Mouse (Mus musculus) megakaryocyte progenitor cell, adult 5-6 weeks (primary cell): ENCODE results near the gene Gm9887. TPM values are rescaled to one million over a fixed set of nuclear protein-coding genes. Genes with fewer than 3 reads are reported as not detected.

Experiments
- ATAC-seq: replicated peaks from 2 replicates; pipeline ENCODE4 v1.8.0; 2016; ENCODE audit warnings: mild to moderate bottlenecking, moderate TSS enrichment, inconsistent platforms; ENCODE audit not compliant: poor library complexity
- total RNA-seq, 2 experiments: library from RNA; stranded (forward) in 1 of 2; stranded (reverse) in 1 of 2; fragments of 157-497, 149-512 nt in 1 of 2; fragments of 200-1000 nt in 1 of 2; gene quantifications; 2 replicates each; pipeline versions ENCODE4 v1.2.3 to v1.2.4; 2015 to 2017

Gm9887 gene
- total RNA-seq (2015) (not detected in 2 replicates), total RNA-seq (2017) (1.5 TPM in 1 of 2 replicates, not detected in the other)

- ATAC-seq = peak; percentile 79
These were observed at the start of gene Gm9887, which contains the start of gene Arf6 for GRCm38 (mm10) chr12:69371854-69372671. Gm9887 (minus strand) TSS chr12:69372458. Arf6 (plus strand) TSS chr12:69372150.

GRCm38 (mm10) chr12:69420716-69421115, 48.5 kb upstream of the Gm9887 start:
- no peak for ATAC-seq

GRCm38 (mm10) chr12:69419606-69420005, 47.3 kb upstream of the Gm9887 start:
- 0 out of 2 replicates have a peak, but pooled peaks have one; percentile 12 for ATAC-seq

- no peak for ATAC-seq
These were observed 46.9 kb upstream of the Gm9887 start for GRCm38 (mm10) chr12:69419017-69419605.

- no peak for ATAC-seq
These were observed 46.3 kb upstream of the Gm9887 start for GRCm38 (mm10) chr12:69418606-69419005.

GRCm38 (mm10) chr12:69417701-69418291, 45.5 kb upstream of the Gm9887 start:
- no peak for ATAC-seq

GRCm38 (mm10) chr12:69416793-69417192, 44.5 kb upstream of the Gm9887 start:
- ATAC-seq = no peak

- ATAC-seq = no peak
These were observed 42.7 kb upstream of the Gm9887 start for GRCm38 (mm10) chr12:69414826-69415572.

- ATAC-seq = no peak; the same call in 1 of the 2 replicates
These were observed 41.0 kb upstream of the Gm9887 start for GRCm38 (mm10) chr12:69413303-69413702.

- ATAC-seq = 0 out of 2 replicates have a peak, but pooled peaks have one; percentile 11
These were observed 39.7 kb upstream of the Gm9887 start for GRCm38 (mm10) chr12:69411936-69412335.

- peak; percentile 44; the same call in 1 of the 2 replicates for ATAC-seq
These were observed 38.5 kb upstream of the Gm9887 start for GRCm38 (mm10) chr12:69410767-69411166.

GRCm38 (mm10) chr12:69402594-69403167, 30.4 kb upstream of the Gm9887 start:
- ATAC-seq = no peak

GRCm38 (mm10) chr12:69402100-69402499, 29.8 kb upstream of the Gm9887 start:
- no peak for ATAC-seq

- peak; percentile 78 for ATAC-seq
These were observed 28.6 kb upstream of the Gm9887 start for GRCm38 (mm10) chr12:69400871-69401286.

- no peak for ATAC-seq
These were observed 28.1 kb upstream of the Gm9887 start for GRCm38 (mm10) chr12:69400367-69400766.

- no peak for ATAC-seq
These were observed 22.2 kb upstream of the Gm9887 start for GRCm38 (mm10) chr12:69394456-69394855.

- no peak for ATAC-seq
These were observed 20.8 kb upstream of the Gm9887 start for GRCm38 (mm10) chr12:69393076-69393475.

- no peak for ATAC-seq
These were observed 17.9 kb upstream of the Gm9887 start for GRCm38 (mm10) chr12:69390000-69390698.

- ATAC-seq = no peak
These were observed 17.1 kb upstream of the Gm9887 start for GRCm38 (mm10) chr12:69389273-69389938.
